Mouse (Mus musculus): ENCODE data around the gene Trove2. TPM values are rescaled to one million over a fixed set of nuclear protein-coding genes. Genes with fewer than 3 reads are reported as not detected.

Gene Trove2
- total and polyA plus RNA-seq, 3 experiments, result 4.5 to 4.6 TPM; not detected in 1

DNA sequence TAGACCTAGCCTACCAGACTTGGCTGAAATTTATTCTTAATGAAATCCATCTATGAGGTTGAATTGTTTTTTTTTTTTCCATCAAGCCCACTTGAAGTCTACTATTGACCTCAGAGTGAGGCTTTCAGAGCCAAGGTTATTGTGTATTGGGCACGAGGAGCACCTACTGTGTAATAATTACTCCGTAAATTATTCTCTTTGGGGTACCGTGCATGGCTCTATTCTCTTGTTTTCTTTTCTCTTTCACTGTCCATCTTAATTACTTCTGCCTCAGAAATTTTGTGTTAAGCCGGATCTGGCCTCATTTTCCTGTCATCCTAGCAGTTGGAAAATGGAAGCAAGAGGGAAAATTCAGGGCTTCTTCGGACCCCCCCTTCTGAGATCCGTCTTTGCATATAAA, 34.7 kb downstream of the Trove2 start:
- no peak overlapping the region for H3K4me3 ChIP-seq (ENCODE audit: control insufficient read depth in 1 of 2, insufficient read depth in 1 of 2, low read depth in 2 of 2, low read length in 2 of 2)
- H3K4me1 ChIP-seq (ENCODE audit: control insufficient read depth in 1 of 2, insufficient read depth in 2 of 2, low read length in 2 of 2), result no peaks in the 10 kb centered on the region; a peak in 1 of 4 replicates
- DNase-seq (ENCODE audit: low read depth, low spot score), result no peak
- H3K9me3 ChIP-seq (replicated peaks; ENCODE audit: insufficient read depth, low read length), result no peaks in the 10 kb centered on the region
- no peaks in the 10 kb centered on the region for H3K27me3 ChIP-seq (ENCODE audit: control insufficient read depth in 1 of 2, insufficient read depth in 2 of 2, low read length in 2 of 2)
- no peak overlapping the region for H3K9ac ChIP-seq (ENCODE audit: control insufficient read depth, low read depth, low read length, poor library complexity, severe bottlenecking)
- H3K27ac ChIP-seq (ENCODE audit: control insufficient read depth, low read depth, low read length), result no peak overlapping the region
- no peaks in the 10 kb centered on the region; the same call in 1 of the 2 replicates for H3K79me2 ChIP-seq (ENCODE audit: control insufficient read depth, insufficient read depth, low read length, poor library complexity)
- H3K36me3 ChIP-seq (ENCODE audit: control insufficient read depth in 1 of 2, insufficient read depth in 2 of 2, low read length in 2 of 2), result peaks cover 0 to 10% of the 10 kb centered on the region in 2 experiments; a peak in 2 of 4 replicates
- TF ChIP-seq TAL1 (IDR thresholded peaks at IDR 0.05; ENCODE audit: low read length), result no peak
- TF ChIP-seq ZC3H11A (IDR thresholded peaks at IDR 0.05; ENCODE audit: low read depth, low read length), result no peak
- TF ChIP-seq HCFC1 (IDR thresholded peaks at IDR 0.05; ENCODE audit: low read depth, low read length), result no peak
- no peak for TF ChIP-seq UBTF (IDR thresholded peaks at IDR 0.05; ENCODE audit: borderline replicate concordance, insufficient read depth, low read depth, low read length)
- TF ChIP-seq USF1 (IDR thresholded peaks at IDR 0.05; ENCODE audit: low read depth, low read length), result no peak
- TF ChIP-seq POLR2A (IDR thresholded peaks at IDR 0.05; ENCODE audit: control insufficient read depth in 1 of 2, insufficient read depth in 1 of 2, low read depth in 1 of 2, low read length in 2 of 2, poor library complexity in 1 of 2), result no peak
- no peak for TF ChIP-seq EP300 (IDR thresholded peaks at IDR 0.05; ENCODE audit: low read depth in 1 of 2, low read length in 2 of 2)
- TF ChIP-seq USF2 (IDR thresholded peaks at IDR 0.05; ENCODE audit: borderline replicate concordance in 1 of 2, insufficient read depth in 1 of 2, low read depth in 1 of 2, low read length in 2 of 2), result no peak
- TF ChIP-seq MYB (IDR thresholded peaks at IDR 0.05; ENCODE audit: low read depth, low read length), result no peak
- TF ChIP-seq MAFK (IDR thresholded peaks at IDR 0.05; ENCODE audit: borderline replicate concordance, low read depth, low read length), result no peak
- TF ChIP-seq SMC3 (IDR thresholded peaks at IDR 0.05; ENCODE audit: low read depth, low read length), result no peak
- no peak for TF ChIP-seq GATA1 (IDR thresholded peaks at IDR 0.05; ENCODE audit: low read depth, low read length)
- TF ChIP-seq MYC (IDR thresholded peaks at IDR 0.05; ENCODE audit: low read depth, low read length), result no peak
- no peak for TF ChIP-seq CHD2 (IDR thresholded peaks at IDR 0.05; ENCODE audit: low read length)
- TF ChIP-seq ZNF384 (IDR thresholded peaks at IDR 0.05; ENCODE audit: low read depth, low read length), result no peak
- no peak for TF ChIP-seq BHLHE40 (IDR thresholded peaks at IDR 0.05; ENCODE audit: borderline replicate concordance, low read depth, low read length)
- no peak for TF ChIP-seq POLR2AphosphoS2 (IDR thresholded peaks at IDR 0.05; ENCODE audit: low read length)
- TF ChIP-seq POLR2AphosphoS5 (IDR thresholded peaks at IDR 0.05; ENCODE audit: borderline replicate concordance, low read depth, low read length), result no peak

DNA sequence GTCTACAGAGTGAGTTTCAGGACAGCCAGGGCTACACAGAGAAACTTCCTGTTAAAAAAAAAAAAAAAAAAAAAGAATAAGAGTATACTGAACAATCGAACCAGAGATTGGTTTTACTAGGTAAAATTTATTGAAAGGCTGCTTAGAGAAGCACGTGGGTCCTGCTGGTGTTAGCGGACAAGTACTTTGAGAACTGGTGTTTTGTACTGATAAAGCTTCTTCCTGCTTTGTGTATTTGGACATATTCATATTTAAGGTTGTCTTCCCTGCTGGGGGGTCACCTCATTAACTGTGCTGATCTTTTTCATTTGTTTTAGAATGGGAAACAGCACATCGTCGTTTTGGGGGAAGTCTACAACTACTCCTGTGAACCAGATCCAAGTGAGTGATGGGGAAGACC, 35.5 kb downstream of the Trove2 start:
- no peaks in the 10 kb centered on the region; the same call in 1 of the 2 replicates for H3K79me2 ChIP-seq (ENCODE audit: control insufficient read depth, insufficient read depth, low read length, poor library complexity)
- H3K4me3 ChIP-seq (ENCODE audit: control insufficient read depth in 1 of 2, insufficient read depth in 1 of 2, low read depth in 2 of 2, low read length in 2 of 2), result no peak overlapping the region
- DNase-seq (ENCODE audit: low read depth, low spot score), result peak; percentile 51
- no peak overlapping the region for H3K27ac ChIP-seq (ENCODE audit: control insufficient read depth, low read depth, low read length)
- H3K27me3 ChIP-seq (ENCODE audit: control insufficient read depth in 1 of 2, insufficient read depth in 2 of 2, low read length in 2 of 2), result no peaks in the 10 kb centered on the region
- H3K4me1 ChIP-seq (ENCODE audit: control insufficient read depth in 1 of 2, insufficient read depth in 2 of 2, low read length in 2 of 2), result no peaks in the 10 kb centered on the region; a peak in 1 of 4 replicates
- H3K9ac ChIP-seq (ENCODE audit: control insufficient read depth, low read depth, low read length, poor library complexity, severe bottlenecking), result no peak overlapping the region
- no peaks in the 10 kb centered on the region for H3K9me3 ChIP-seq (replicated peaks; ENCODE audit: insufficient read depth, low read length)
- H3K36me3 ChIP-seq (ENCODE audit: control insufficient read depth in 1 of 2, insufficient read depth in 2 of 2, low read length in 2 of 2), result peaks cover 0 to 10% of the 10 kb centered on the region in 2 experiments; a peak in 2 of 4 replicates
- TF ChIP-seq ETS1 (IDR thresholded peaks at IDR 0.05; ENCODE audit: low read depth, low read length), result no peak
- TF ChIP-seq RAD21 (IDR thresholded peaks at IDR 0.05; ENCODE audit: low read depth, low read length), result no peak
- TF ChIP-seq ZMIZ1 (IDR thresholded peaks at IDR 0.05; ENCODE audit: low read depth, low read length), result no peak
- peak; percentile 75 for TF ChIP-seq MAX (IDR thresholded peaks at IDR 0.05; ENCODE audit: low read length)
- TF ChIP-seq GATA1 (IDR thresholded peaks at IDR 0.05; ENCODE audit: low read depth, low read length), result peak; percentile 42
- TF ChIP-seq KAT2A (conservative IDR thresholded peaks at IDR 0.05; ENCODE audit: low read depth, low read length), result no peak
- no peak for TF ChIP-seq GABPA (IDR thresholded peaks at IDR 0.05; ENCODE audit: low read depth, low read length)
- TF ChIP-seq ELF1 (IDR thresholded peaks at IDR 0.05; ENCODE audit: low read depth, low read length), result no peak
- peak; percentile 63 for TF ChIP-seq TAL1 (IDR thresholded peaks at IDR 0.05; ENCODE audit: low read length)
- TF ChIP-seq SMC3 (IDR thresholded peaks at IDR 0.05; ENCODE audit: low read depth, low read length), result no peak
- 0 out of 2 replicates have a peak, but pooled peaks have one; percentile 20 for TF ChIP-seq SIN3A (IDR thresholded peaks at IDR 0.05; ENCODE audit: low read length)
- TF ChIP-seq EP300 (IDR thresholded peaks at IDR 0.05; ENCODE audit: low read depth in 1 of 2, low read length in 2 of 2), result peak; percentile 26 to 54; a peak in 2 of 4 replicates
- no peak for TF ChIP-seq MAZ (IDR thresholded peaks at IDR 0.05; ENCODE audit: low read depth, low read length)
- TF ChIP-seq JUND (IDR thresholded peaks at IDR 0.05; ENCODE audit: low read depth, low read length), result no peak
- TF ChIP-seq ZC3H11A (IDR thresholded peaks at IDR 0.05; ENCODE audit: low read depth, low read length), result no peak
- no peak for TF ChIP-seq TBP (IDR thresholded peaks at IDR 0.05; ENCODE audit: low read depth, low read length)
- TF ChIP-seq MYC (IDR thresholded peaks at IDR 0.05; ENCODE audit: low read depth, low read length), result peak; percentile 83
- TF ChIP-seq MEF2A (IDR thresholded peaks at IDR 0.05; ENCODE audit: extremely low read depth, insufficient replicate concordance, low read depth, low read length, poor library complexity, severe bottlenecking), result no peak
- no peak for TF ChIP-seq UBTF (IDR thresholded peaks at IDR 0.05; ENCODE audit: borderline replicate concordance, insufficient read depth, low read depth, low read length)
- TF ChIP-seq USF1 (IDR thresholded peaks at IDR 0.05; ENCODE audit: low read depth, low read length), result no peak
- TF ChIP-seq CHD1 (IDR thresholded peaks at IDR 0.05; ENCODE audit: low read depth, low read length), result no peak
